Mouse (Mus musculus) right cerebral cortex, adult 2 months (tissue): ENCODE results near the gene Gramd1b.

Source experiments
- DNase-seq, 2 experiments: peaks; one replicate each; pipeline ENCODE4 v3.0.0; 2021 to 2022; ENCODE audit warnings: low spot score in 2 of 2

Gene Gramd1b

DNA sequence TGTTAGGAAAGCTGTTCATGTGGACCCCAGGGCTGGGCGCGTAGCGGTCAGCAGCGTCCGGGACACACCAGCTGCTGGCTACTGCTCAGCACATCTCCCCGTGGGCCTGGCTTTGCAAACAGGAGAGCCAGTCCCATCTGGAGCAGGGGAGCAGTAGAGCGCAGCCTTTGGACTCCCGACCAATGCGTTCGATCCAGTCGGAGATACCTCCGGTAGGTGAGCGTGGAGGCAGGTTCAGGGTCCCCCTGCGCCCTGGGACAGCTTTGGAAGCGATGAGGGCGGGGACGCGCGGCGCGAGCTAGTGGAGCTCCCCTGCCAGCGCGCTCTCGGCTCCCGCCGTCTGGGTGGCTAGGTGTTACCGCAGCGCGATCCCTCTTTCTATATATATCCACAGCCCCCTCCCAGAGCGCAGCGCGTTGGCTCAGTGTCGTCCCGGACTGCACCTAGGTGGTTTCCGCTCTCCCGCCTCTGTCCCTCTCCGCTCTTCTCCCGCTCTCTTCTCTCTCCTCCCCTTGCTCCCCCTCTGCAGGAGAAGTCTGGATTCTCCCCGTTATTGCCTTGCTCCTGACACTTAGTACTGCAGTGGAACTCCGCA, at the start of gene Gramd1b:
Gene Gramd1b (minus strand): TSS at position 357 of the 595 bp plus-strand sequence.
- DNase-seq = peak; percentile 30 to 44

DNA sequence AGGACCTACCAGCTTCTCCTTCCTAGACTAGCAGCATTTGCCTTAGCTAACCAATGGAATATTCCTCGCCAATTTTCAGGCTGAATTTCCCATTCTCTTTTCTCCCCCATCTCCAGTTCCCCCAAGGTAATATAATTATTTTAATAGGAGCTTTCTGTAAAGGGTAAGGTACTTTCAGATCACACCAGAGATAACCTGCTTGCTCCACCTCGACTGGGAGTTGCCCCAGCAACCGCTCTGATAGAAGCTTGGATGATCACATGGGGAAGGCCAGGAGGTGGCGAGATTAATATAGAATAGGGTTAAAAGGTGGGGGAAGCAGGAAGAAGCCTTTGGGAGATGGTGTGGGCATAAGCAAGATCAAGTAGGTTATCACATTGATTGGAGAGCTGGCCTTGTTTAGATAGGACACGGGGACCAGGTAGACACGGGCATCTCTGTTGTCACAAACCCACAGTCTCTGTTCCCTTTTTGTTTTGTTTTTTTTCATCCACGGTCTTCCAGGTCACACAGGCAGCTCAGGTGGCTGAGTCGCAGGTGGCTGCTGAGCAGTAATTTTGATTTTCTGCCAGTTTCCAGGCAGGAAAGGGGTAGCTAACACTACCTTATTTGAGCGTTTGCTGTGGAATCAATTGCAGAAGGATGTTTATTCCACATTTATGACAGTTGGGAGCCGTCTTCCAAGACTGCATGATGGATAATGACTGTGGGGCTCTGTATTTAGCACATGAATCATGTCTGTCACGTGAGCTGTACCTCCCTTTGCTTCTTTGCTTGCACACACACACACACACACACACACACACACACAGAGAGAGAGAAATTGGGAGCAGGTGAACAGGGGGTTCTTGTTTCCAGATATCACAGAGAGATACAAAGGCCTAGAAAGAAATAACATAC, 47.8 kb upstream of the Gramd1b start:
- peak in 1 of 2 experiments; percentile 18 for DNase-seq

DNA sequence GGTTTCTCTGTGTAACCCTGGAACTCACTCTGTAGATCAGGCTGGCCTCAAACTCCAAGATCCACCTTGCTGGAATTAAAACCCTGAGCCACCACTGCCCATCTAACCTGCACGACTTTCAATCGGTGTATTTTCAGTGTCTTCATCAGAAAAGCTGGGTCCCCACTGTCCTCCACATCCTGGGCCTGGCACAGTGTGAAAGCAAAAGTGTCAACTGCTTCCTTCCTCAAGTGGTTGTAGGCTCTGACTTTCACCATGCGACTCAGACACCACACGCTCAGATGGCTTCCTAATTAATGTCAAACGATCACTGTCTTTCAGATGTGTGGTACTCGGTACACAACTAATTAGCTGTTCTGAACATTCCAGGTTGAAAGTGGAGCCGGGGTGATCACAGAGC, 45.9 kb upstream of the Gramd1b start:
- no peak for DNase-seq

DNA sequence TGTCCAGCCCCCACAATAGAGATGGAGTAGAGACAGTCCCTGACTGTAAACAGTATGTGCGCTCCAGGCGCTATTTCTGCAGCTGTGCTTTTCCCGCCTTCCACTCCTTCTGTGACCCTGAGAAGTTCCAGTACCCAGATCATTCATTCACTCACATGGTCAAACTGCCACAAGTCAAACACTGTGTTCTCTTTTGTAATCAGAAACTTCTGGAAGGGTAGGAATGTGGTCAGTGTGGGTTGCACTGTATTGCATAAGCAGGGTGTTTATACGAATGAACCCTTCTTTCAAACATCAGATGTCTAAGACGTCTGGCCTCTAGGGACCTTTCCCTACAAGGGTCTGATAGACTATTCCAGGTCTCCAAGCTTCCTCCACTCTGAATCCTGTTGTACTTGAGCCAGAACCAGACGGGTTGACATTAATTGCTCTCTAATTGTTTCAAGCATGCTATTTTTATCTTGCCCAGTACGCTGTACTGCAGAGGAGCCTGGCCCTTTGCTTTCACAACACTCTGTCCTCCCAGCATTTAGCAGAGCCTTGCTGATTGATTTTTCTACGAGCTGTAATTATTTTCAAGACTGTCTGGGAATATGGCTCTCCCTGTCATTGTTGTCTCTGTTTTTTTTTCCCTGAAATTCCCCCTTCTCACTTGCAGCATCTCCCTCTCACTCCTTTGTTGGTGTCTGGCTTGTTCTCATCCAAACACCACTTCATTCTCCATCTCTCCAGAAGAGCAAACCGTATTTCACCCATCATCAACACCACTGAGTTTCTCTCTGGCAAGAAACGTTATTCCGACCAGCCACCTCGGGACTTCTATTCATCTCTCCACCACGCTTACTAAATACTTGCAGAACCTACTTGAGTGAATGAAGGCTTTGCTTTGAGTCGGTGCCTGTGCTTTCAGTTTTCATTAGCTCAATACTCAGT, 44.1 kb upstream of the Gramd1b start:
- DNase-seq = no peak

DNA sequence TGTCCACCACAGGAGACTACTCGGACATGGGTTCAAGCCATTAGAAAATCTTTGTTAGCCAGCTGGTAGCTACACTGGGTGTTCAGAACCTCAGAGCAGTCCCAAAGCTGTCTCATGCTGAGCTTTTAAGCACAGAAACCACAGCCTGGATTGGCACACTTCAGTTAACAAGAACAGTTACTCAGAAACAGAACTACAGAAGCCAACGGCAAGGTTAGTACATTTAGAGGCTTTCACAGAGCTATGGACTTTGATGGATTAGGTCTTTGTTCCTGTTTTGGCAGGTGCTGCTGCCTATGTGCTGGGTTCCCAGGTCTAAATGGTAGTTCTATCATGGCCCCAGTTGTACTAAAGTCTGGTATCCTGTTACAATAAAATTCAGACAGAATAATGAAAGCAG, 40.1 kb upstream of the Gramd1b start:
- DNase-seq = no peak

DNA sequence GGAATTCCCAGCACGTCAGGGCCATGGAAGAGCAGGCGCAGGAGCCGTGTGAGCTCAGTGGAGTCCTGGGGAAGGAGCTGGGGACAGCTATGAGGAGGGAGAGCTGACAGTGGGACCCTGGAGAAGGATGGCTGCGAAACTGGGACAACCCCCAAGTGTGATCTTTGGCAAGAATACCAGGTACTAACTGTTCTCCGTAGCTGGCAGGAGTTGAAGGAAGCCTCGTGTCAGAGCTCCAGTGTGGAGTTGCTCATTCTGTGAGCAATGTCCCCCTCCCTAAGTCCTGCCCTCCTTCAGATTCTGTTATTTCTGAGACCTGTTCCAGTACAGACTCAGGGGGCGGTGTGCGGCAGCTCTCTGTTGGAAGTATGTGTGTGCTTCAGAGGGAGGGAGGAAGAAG, 36.9 kb upstream of the Gramd1b start:
- peak; percentile 30 to 58 for DNase-seq

DNA sequence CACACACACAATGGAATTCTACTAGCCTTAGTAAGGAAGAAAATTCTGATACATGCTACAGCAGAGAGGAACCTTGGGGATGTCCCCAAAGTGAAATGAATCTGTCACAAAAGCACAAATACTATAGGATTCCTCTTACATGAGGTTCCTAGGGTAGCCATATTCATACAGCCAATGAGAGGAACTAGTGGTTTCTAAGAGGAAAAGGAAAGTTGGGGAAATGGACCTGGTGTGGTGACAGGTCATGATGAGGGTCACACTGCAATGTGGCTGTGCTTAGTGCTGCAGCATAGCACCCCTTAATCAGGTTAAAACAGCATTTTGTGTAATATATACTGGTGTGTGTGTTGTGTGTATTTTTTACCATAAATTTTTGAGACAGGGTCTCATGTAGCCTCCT, 32.6 kb upstream of the Gramd1b start:
- DNase-seq = no peak

DNA sequence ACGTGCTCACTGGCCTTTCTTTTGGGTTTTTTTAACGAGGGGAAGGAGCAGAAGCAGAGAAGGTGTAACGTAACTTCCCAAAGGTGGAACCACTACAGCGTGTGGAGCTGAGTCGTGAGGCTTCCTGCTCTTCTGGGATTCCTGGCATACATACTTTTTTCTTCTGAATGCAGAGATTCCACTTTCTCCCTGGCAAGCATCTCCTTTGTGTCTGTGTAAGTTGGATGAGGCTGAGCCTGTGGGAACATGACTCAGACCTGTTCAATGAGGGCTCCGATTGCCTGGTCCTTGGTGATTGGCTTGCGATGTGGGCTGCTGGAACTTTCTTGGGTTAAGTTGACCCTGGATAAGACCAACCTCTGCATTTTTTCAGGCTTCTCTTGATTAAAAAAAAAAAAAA, 28.5 kb upstream of the Gramd1b start:
- DNase-seq = no peak

DNA sequence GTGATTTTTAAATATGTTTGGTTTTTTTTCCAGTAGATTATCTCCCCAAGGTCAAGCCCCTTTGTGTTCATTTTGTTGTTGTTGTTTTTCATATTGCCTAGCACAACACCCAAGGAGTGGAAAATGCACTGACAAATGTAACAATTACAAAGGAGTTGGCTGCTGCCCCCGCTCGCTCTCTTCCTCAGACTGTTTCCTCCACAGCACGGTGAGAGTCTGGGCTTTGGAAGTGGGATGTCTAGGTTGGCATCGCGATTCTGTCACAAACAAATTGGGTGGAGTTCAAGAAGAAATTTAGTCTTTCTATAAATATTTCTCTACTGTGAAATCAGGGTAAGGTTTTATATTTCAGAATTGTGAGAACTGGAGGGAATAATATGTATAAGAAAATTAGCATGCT, 26.6 kb upstream of the Gramd1b start:
- DNase-seq = peak in 1 of 2 experiments; percentile 53

DNA sequence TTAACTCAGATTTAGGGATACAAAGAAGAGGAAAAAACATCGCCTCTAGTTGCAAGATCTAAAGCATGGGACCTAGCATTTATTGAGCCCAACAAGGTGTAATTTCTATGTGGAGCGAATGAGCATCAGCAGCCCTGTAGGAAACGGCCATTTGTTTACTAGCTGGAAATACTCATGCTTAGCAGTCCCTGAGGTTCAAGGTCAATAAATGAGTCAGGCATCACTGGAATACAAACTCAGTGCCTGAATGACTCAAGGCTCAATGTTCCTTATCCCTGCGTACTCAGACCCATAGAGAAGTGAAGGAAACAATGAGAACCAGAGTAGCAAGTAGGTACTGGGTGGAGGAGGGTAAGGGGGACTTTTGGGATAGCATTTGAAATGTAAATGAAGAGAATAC, 25.2 kb upstream of the Gramd1b start:
- DNase-seq = no peak

DNA sequence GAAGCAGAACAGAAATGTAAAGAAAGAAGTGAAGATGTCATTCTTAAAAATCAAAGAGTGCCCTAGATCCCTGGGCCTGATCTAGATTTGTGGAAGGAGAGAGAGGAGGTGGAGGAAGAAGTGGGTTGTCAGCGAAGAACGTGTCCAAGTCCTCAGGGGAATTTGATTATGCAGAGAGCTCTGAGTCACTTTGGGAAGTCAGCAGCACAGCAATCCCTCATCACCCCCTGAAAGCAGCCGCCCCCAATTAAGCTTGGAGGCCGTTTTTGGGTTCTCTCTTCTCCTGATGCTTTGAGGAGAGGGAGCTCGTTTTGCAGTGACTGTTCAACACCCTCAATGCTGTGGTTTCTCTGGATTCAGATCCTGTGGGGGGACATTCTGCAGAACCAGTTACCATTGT, 24.1 kb upstream of the Gramd1b start:
- peak; percentile 51 to 59 for DNase-seq

DNA sequence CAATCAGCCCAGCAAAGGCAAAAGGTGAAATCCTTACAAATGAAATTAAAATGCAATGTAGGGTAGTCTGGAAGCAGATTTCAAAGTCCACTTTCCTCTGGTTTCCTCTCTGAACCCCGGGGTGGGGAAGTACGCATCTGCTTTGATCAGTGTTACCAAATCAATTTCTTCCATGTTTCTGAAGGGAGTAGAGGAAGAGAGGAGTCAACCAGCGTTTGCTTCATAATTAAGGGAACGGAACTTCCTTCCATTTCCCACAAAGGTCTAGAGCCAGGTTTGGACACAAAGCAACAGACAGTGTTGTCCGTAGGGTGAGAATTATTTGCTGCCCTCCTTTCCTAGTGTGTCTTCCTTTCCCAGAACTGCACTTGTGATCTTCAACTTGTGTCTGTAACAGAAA, 16.7 kb upstream of the Gramd1b start:
- no peak for DNase-seq

DNA sequence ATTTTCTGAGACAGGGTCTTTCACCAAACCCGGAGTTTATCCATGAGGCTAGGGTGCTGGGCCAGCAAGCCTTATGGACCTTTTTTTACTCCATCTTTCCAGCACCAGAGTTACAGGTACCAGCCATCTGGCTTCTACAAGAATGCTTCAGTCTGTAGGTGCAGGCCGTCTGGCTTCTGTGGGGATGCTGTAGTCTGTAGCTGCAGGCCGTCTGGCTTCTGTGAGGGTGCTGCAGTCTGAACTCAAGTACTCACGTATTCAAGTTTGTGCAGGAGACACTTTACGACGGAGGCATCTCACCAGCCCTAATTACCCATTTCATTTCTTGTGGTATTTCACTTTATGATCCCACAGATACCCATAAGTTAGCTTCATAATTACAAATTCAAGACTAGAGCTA, 14.0 kb upstream of the Gramd1b start:
- no peak for DNase-seq

DNA sequence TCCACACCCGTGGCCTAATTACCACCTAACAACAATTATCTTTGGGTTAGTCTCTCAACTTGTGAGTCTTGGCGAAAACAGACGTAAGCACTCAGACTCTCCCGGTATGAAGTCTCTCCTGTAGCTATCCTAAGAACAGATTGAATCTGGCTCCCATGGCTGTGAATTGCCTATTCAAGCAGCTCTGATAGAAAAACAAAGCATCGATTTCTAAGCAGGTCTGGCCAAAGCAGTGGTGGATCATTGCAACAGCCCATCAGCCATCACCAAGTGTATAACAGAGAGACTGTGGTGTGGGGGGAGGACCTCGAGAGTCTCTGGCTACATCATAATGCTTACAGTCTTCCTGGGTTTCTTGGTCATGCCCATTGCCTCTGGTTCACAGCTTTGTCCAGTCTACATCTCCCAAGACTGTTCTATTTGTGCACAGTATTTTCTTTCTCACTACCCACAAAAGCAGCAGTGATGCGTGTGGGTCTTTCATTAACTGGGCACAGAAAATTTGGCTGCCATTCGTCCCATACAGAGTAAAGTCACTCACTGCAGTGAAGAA, 8.5 kb upstream of the Gramd1b start:
- DNase-seq = no peak

DNA sequence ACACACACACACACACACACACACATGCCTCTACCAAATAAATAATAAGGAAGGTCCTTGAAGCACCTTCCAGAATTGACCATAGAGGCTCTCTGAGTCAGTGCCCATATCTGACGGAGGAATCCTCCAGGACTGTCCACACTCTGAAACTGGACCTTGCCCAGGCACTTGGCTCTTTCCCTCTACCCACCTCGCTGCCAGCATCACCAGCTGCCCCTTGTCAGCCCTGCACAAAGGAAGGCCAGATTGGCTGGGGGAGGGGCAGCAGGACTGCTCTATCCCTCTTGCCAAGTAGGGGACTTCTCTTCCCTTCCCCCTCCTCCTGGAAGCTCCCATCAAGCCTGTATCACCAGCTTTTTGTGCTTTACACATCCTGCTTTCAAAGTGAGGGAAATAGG, 6.5 kb upstream of the Gramd1b start:
- no peak for DNase-seq

DNA sequence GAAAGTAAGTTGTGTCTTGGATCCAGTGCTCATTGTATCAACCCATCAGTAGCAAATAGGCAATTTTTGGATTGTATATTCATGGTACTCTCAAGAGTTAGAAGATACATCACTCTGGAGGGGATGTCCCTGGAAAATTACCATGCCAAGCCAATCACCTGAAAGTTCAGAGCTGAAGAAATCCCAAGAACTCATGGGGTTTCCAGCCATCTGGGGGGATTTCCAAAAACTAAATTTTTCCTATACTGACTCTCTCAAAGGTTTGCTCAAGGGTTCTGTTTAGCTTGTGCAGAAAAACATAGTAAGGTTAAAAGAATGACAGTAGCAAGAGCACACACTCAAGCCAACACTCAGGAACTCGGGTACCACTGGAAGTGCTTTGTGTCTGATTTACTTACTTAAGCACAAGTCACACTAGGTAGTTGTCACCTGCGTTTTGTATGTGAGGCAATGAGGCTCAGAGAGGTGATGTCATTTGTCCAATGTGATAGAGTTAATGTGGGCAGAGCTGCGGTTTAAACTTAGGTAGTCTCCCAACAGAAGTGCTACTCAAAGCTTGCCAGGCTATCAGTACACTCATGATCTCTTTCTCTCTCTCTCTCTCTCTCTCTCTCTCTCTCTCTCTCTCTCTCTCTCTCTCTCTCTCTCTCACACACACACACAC, 6.0 kb upstream of the Gramd1b start:
- DNase-seq = no peak

DNA sequence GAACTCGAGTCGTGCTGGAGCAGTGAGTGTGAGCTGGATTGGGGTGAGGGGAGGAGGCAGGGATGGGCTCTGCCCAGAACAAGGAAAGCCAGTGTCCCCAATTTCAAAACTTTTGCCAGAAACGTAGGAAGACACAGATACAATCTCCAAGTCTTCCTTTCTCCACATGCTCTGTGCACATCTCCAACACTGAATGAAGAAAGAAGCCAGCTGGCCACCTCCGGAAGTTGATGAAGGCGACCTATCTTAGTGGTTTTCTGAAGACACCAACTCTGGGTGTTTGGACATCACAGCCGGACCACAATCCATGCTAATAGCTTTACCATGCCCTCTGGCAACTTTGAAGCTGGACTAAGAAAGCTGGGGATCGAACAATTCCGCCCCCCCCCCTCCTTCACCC, 647 bp downstream of the Gramd1b start:
- DNase-seq = no peak

DNA sequence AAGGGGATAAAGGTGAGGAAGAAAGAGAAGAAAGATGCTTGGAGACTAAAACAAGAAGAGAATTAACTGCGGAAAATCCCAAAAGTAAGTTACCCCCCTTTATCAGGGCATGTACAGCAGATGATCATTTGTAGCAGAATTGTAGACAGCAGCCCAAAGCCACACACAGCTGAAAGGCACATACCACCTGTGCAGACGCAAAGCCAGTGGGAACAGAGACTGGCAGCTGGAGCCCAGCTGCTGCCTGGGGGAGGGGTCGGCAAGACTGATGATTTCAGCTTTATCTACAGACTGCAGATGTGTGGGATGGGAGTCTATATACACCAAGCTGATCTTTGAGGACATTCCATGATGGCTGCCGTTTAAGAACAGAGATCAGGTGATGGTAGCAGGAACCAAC, 2.5 kb downstream of the Gramd1b start:
- DNase-seq = no peak

DNA sequence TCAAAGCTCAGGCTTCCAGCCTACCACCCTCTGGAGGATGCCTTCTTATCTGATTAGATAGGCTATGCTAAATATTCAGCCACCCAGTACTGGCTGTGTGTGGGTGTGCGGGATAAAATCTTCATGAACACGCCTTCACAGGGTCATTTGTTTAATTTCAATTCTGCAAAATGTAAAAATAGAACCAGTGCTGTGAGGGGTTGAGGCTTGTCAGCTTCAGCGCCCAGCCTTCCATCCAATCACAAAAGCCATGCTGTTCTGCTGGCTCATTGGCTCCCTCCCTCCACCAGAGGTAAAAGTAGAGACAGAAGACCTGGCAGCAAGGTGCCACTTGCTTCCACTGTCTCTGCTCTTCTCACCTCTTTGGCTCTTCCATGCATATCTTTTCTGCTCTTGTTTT, 4.3 kb downstream of the Gramd1b start:
- peak in 1 of 2 experiments; percentile 31 for DNase-seq

DNA sequence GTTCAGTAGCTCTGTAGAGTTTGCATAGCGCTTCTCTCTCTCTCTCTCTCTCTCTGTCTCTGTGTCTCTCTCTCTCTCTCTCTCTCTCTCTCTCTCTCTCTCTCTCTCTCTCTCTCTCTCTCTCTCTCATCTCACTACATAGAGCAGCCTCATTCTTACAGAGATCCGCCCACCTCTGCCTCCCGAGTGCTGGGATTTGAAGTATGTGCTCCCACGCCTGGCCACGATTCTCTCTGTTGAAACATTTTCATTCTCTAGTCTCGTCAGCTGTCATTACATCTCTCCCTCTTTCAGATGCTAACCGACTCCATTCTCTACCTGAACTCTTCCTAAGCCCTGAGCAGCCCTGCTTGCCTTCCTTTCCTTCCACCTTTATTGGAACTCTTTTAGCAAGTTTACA, 9.0 kb downstream of the Gramd1b start:
- peak; percentile 72 to 77 for DNase-seq

DNA sequence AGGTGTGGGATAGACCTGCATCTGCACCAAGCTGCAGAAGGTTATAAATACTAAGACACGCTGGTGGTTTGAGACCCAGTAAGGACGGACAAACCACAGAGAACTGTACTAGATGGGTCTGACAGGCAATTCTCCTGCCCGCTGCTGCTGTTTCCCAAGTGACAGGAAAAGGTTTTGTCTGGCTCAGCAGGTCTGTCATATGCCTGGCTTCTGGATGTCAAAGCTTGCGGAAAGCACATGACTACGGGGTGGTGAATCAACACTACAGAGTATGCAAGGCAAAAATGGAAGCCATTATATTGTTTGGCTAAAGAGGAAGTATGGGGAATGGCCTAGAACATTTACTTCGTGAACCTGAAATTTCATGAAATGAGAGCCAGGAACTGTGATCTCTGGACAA, 10.1 kb downstream of the Gramd1b start:
- DNase-seq = no peak
